Mouse (Mus musculus) cortical plate, adult 2 months (tissue): Measurements from ENCODE around the gene Atg101.

ENCODE experiments used
- CTCF ChIP-seq: fragments of 200-500 bp; IDR thresholded peaks from 2 replicates; pipeline ENCODE4 v1.5.1; 2011; ENCODE audit warnings: mild to moderate bottlenecking, control low read depth, low read length; ENCODE audit not compliant: insufficient read depth; ENCODE audit errors: extremely low read depth
- POLR2A ChIP-seq: fragments of 200-500 bp; IDR thresholded peaks from 2 replicates; pipeline ENCODE4 v1.6.1; 2011; ENCODE audit warnings: mild to moderate bottlenecking, low read length, control low read depth; ENCODE audit not compliant: insufficient read depth; ENCODE audit errors: extremely low read depth

DNA sequence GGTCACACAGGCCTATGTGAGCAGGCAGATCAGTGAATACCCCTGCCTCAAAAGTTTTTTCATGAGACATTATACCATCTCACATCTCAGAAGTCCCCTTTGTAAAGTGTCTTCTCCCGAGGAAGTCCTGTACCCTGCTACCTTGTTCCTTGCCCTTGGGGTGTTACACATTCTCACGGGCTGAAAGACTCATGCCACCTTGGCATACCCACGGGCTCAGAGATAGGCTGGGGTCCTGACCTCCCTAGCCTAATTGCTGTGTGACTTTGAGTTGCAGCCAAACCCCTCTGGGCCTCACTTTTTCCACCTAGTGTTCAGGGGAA, 30.5 kb upstream of the Atg101 start:
- TF ChIP-seq CTCF (no peak), POLR2A (no peak)
